ENCODE assay signal across 9 mouse cellular contexts in genomic region chr4:78211529-78212494, GRCm38 (mm10). TPM values are rescaled to one million over a fixed set of nuclear protein-coding genes. Genes with fewer than 3 reads are reported as not detected.
DNase-seq lines count a peak whose midpoint lies in the region; ATAC-seq and TF ChIP-seq lines count a peak whose summit lies in the region.
"Had no signal": no experiment of that assay in that cellular context is flagged by ENCODE, and none has a peak within 500 bp of the region (broad histone marks: within the 10 kb centered on the region; RNA-seq: fewer than 3 reads in every experiment).

TSS of gene Ptprd (minus strand) at chr4:78211961.

- no peaks in the 10 kb centered on the region for H3K9me3 ChIP-seq in lung, embryonic 16.5 days (ENCODE audit: control insufficient read depth, low read length)
- no peaks in the 10 kb centered on the region for H3K9me3 ChIP-seq in liver, embryonic 14.5 days (ENCODE audit: control insufficient read depth, low read length)

- H3K36me3 ChIP-seq in lung, embryonic 16.5 days (ENCODE audit: control insufficient read depth, insufficient read depth, low read length), result no peaks in the 10 kb centered on the region
- no peaks in the 10 kb centered on the region for H3K36me3 ChIP-seq in liver, embryonic 14.5 days (replicated peaks; ENCODE audit: control insufficient read depth, insufficient read depth, low read depth)

- no peak for DNase-seq in lung, postnatal 14 days
- peak; percentile 83 to 86 for DNase-seq in cerebellum, postnatal 10 days
- peak; percentile 29 to 54 for DNase-seq in frontal cortex, postnatal 10 days (ENCODE audit: low spot score in 2 of 2)
- DNase-seq in kidney, postnatal 4 days, result peak; percentile 38 to 49
- DNase-seq in liver, embryonic 14.5 days (ENCODE audit: low read depth in 3 of 3, low spot score in 3 of 3), result no peak
- peak; percentile 41 to 60 for DNase-seq in right cerebral cortex, postnatal 36 days (ENCODE audit: low spot score in 2 of 2)
- no peak for DNase-seq in natural killer cell, adult 2 months (ENCODE audit: low spot score in 2 of 2)

- peak within 1 kb of the TSS; percentile 49 for H3K4me3 ChIP-seq in lung, embryonic 16.5 days (ENCODE audit: low read length)
- H3K4me3 ChIP-seq in liver, embryonic 14.5 days (ENCODE audit: insufficient read depth in 1 of 2, low read depth in 2 of 2, low read length in 2 of 2), result peak within 1 kb of the TSS in 1 of 2 experiments; percentile 4; a peak in 1 of 4 replicates
- H3K4me3 ChIP-seq: myocyte had no signal

- H3K27me3 ChIP-seq in lung, embryonic 16.5 days (ENCODE audit: control insufficient read depth, insufficient read depth, low read depth, low read length), result peaks cover 21% of the 10 kb centered on the region
- no peaks in the 10 kb centered on the region; the same call in 1 of the 2 replicates for H3K27me3 ChIP-seq in liver, embryonic 14.5 days (ENCODE audit: control insufficient read depth, insufficient read depth, low read length)

- TF ChIP-seq EP300 in liver, embryonic 14.5 days (IDR thresholded peaks at IDR 0.05; ENCODE audit: low read depth), result no peak

- H3K9ac ChIP-seq in lung, embryonic 16.5 days (ENCODE audit: low read length), result no peak within 1 kb of the TSS
- H3K9ac ChIP-seq in liver, embryonic 14.5 days (replicated peaks), result no peak within 1 kb of the TSS

- 2% methylated on average over 58 of the region's 86 CpGs for WGBS in lung, embryonic 16.5 days
- 1% methylated on average over 55 of the region's 86 CpGs for WGBS in liver, embryonic 14.5 days (ENCODE audit: insufficient replicate concordance)

- no peak within 1 kb of the TSS for H3K27ac ChIP-seq in lung, embryonic 16.5 days (ENCODE audit: low read length)
- H3K27ac ChIP-seq in liver, embryonic 14.5 days, result no peak within 1 kb of the TSS

- H3K4me1 ChIP-seq in lung, embryonic 16.5 days (replicated peaks; ENCODE audit: control insufficient read depth, insufficient read depth, low read length), result no peaks in the 10 kb centered on the region
- H3K4me1 ChIP-seq in liver, embryonic 14.5 days (replicated peaks; ENCODE audit: control insufficient read depth in 2 of 2, insufficient read depth in 2 of 2, low read length in 1 of 2), result no peaks in the 10 kb centered on the region

- TF ChIP-seq CTCF in liver, embryonic 14.5 days (IDR thresholded peaks at IDR 0.05; ENCODE audit: low read depth), result no peak

- peak; percentile 60; the same call in 1 of the 2 replicates for ATAC-seq in lung, embryonic 16.5 days (ENCODE audit: low read depth)
- no peak for ATAC-seq in liver, embryonic 14.5 days (ENCODE audit: insufficient read depth)

- peak within 1 kb of the TSS; percentile 84 for H3K4me2 ChIP-seq in lung, embryonic 16.5 days (ENCODE audit: low read depth, low read length)
- peak within 1 kb of the TSS; percentile 36 for H3K4me2 ChIP-seq in liver, embryonic 14.5 days (ENCODE audit: low read depth)

RNA-seq across cellular contexts. Expression of gene Ptprd, which starts in this region (rescaled TPM):
- polyA plus RNA-seq in lung, embryonic 16.5 days (2015; fragmentation: Nextera tagmentation; extraction: Ambion mirVana), result 11.6 and 14.0 TPM in 2 replicates
- 1.4 and 1.5 TPM in 2 replicates for polyA plus RNA-seq in liver, embryonic 14.5 days (2012; rRNA removed)
- polyA plus RNA-seq in liver, embryonic 14.5 days (2014; fragmentation: Nextera tagmentation; extraction: Ambion mirVana), result 2.8 and 3.7 TPM in 2 replicates

Comparison
In these comparisons a context has a peak if more than half of its experiments do, and no peak if none do; other contexts are left out.
1. DNase-seq: peak in cerebellum, postnatal 10 days (2 of 2), frontal cortex, postnatal 10 days (2 of 2), kidney, postnatal 4 days (2 of 2) and right cerebral cortex, postnatal 36 days (2 of 2); none in lung, postnatal 14 days (single experiment), liver, embryonic 14.5 days (0 of 3) and natural killer cell, adult 2 months (0 of 2).